Mouse (Mus musculus): ENCODE measurements around the gene Atmin. TPM values are rescaled to one million over a fixed set of nuclear protein-coding genes. Genes with fewer than 3 reads are reported as not detected.

Atmin gene
- 10 to 100 TPM; 31.3 to 32.6 TPM for total RNA-seq (2021)
- long read RNA-seq, full-length matches to known transcripts, result 8 of 18 reads
- long read RNA-seq, partial matches to known transcripts, result 0 of 18 reads
- long read RNA-seq, other reads (novel, unspliced or antisense), result 10 of 18 reads

GRCm38 (mm10) chr8:116943161-116943554, at the start of gene Atmin:
TSS of gene Atmin (plus strand) at chr8:116943393.
- peak; percentile 77 to 88 for DNase-seq (ENCODE audit: low spot score in 2 of 2)

GRCm38 (mm10) chr8:116893938-116894337, 49.3 kb upstream of the Atmin start:
- no peak for DNase-seq (ENCODE audit: low spot score in 2 of 2)

- no peak for DNase-seq (ENCODE audit: low spot score in 2 of 2)
Observed at GRCm38 (mm10) chr8:116895521-116895920, 47.7 kb upstream of the Atmin start.

- DNase-seq (ENCODE audit: low spot score in 2 of 2), result no peak
Observed at GRCm38 (mm10) chr8:116904736-116905135, 38.5 kb upstream of the Atmin start.

GRCm38 (mm10) chr8:116905252-116905651, 37.9 kb upstream of the Atmin start:
- no peak for DNase-seq (ENCODE audit: low spot score in 2 of 2)

- DNase-seq (ENCODE audit: low spot score in 2 of 2), result no peak
Observed at GRCm38 (mm10) chr8:116905836-116906235, 37.4 kb upstream of the Atmin start.

GRCm38 (mm10) chr8:116921005-116921336, 22.2 kb upstream of the Atmin start:
- DNase-seq (ENCODE audit: low spot score in 2 of 2), result no peak

GRCm38 (mm10) chr8:116921337-116922059, 21.7 kb upstream of the Atmin start, which contains the start of the genes Cmc2 and Cenpn:
TSS of gene Cmc2 (minus strand) at chr8:116921455.
TSS of gene Cenpn (plus strand) at chr8:116921730.
- DNase-seq (ENCODE audit: low spot score in 2 of 2), result peak; percentile 92 to 95

- DNase-seq (ENCODE audit: low spot score in 2 of 2), result no peak
Observed at GRCm38 (mm10) chr8:116922060-116922757, 21.0 kb upstream of the Atmin start.

- DNase-seq (ENCODE audit: low spot score in 2 of 2), result no peak
Observed at GRCm38 (mm10) chr8:116923526-116923925, 19.7 kb upstream of the Atmin start.

- DNase-seq (ENCODE audit: low spot score in 2 of 2), result no peak
Observed at GRCm38 (mm10) chr8:116927880-116928279, 15.3 kb upstream of the Atmin start.

GRCm38 (mm10) chr8:116928588-116928987, 14.6 kb upstream of the Atmin start:
- no peak for DNase-seq (ENCODE audit: low spot score in 2 of 2)

- no peak for DNase-seq (ENCODE audit: low spot score in 2 of 2)
Observed at GRCm38 (mm10) chr8:116934976-116935375, 8.2 kb upstream of the Atmin start.

GRCm38 (mm10) chr8:116935506-116935905, 7.7 kb upstream of the Atmin start:
- no peak for DNase-seq (ENCODE audit: low spot score in 2 of 2)

GRCm38 (mm10) chr8:116942284-116943058, 722 bp upstream of the Atmin start:
- DNase-seq (ENCODE audit: low spot score in 2 of 2), result no peak

GRCm38 (mm10) chr8:116943555-116944384, 577 bp downstream of the Atmin start:
- DNase-seq (ENCODE audit: low spot score in 2 of 2), result peak in 1 of 2 experiments; percentile 24

GRCm38 (mm10) chr8:116944385-116944696, 1.1 kb downstream of the Atmin start:
- no peak for DNase-seq (ENCODE audit: low spot score in 2 of 2)

- DNase-seq (ENCODE audit: low spot score in 2 of 2), result no peak
Observed at GRCm38 (mm10) chr8:116945169-116945910, 2.1 kb downstream of the Atmin start.

GRCm38 (mm10) chr8:116946268-116946838, 3.2 kb downstream of the Atmin start:
- no peak for DNase-seq (ENCODE audit: low spot score in 2 of 2)

GRCm38 (mm10) chr8:116946851-116947250, 3.7 kb downstream of the Atmin start:
- no peak for DNase-seq (ENCODE audit: low spot score in 2 of 2)
